Mouse (Mus musculus) mesoderm, embryonic 11.5 days (tissue): ENCODE data around the gene Zfp580.
"Not testable (repeated sequence)": the region's sequence is repeated elsewhere in the genome, so short reads cannot be mapped to it uniquely, and the experiment has no call there.

Experiments used
- DNase-seq: peaks from one replicate; pipeline ENCODE4 v3.0.0-alpha.2; 2012; ENCODE audit warnings: low read depth, low spot score

Zfp580 gene

GRCm38 (mm10) chr7:5064886-5065285 lies 13.5 kb downstream of the Zfp580 start:
- no peak for DNase-seq

- no peak for DNase-seq
Observed at GRCm38 (mm10) chr7:5073586-5073985, 22.2 kb downstream of the Zfp580 start.

- no peak for DNase-seq
Observed at GRCm38 (mm10) chr7:5074984-5075383, 23.6 kb downstream of the Zfp580 start.

GRCm38 (mm10) chr7:5076931-5077330 lies 25.6 kb downstream of the Zfp580 start:
- no peak for DNase-seq

GRCm38 (mm10) chr7:5079365-5080009 lies 28.1 kb downstream of the Zfp580 start:
- DNase-seq = not testable (repeated sequence)

GRCm38 (mm10) chr7:5080010-5080751 lies 28.8 kb downstream of the Zfp580 start, which contains the start of gene Epn1:
Gene Epn1 (plus strand): TSS chr7:5080235.
- peak; percentile 97 for DNase-seq

GRCm38 (mm10) chr7:5080815-5081214 lies 29.5 kb downstream of the Zfp580 start:
- DNase-seq = peak; percentile 42

GRCm38 (mm10) chr7:5081241-5081640 lies 29.9 kb downstream of the Zfp580 start:
- DNase-seq = no peak

GRCm38 (mm10) chr7:5081939-5082338 lies 30.6 kb downstream of the Zfp580 start:
- no peak for DNase-seq

- DNase-seq = no peak
Observed at GRCm38 (mm10) chr7:5083325-5084105, 32.2 kb downstream of the Zfp580 start.

GRCm38 (mm10) chr7:5085512-5085911 lies 34.2 kb downstream of the Zfp580 start:
- DNase-seq = no peak

- DNase-seq = no peak
Observed at GRCm38 (mm10) chr7:5086921-5087440, 35.6 kb downstream of the Zfp580 start.

- DNase-seq = no peak
Observed at GRCm38 (mm10) chr7:5087886-5088285, 36.5 kb downstream of the Zfp580 start.

GRCm38 (mm10) chr7:5089853-5090252 lies 38.5 kb downstream of the Zfp580 start:
- no peak for DNase-seq

- no peak for DNase-seq
Observed at GRCm38 (mm10) chr7:5091008-5091728, 39.8 kb downstream of the Zfp580 start.

GRCm38 (mm10) chr7:5092381-5092780 lies 41.0 kb downstream of the Zfp580 start:
- DNase-seq = no peak

- DNase-seq = no peak
Observed at GRCm38 (mm10) chr7:5092831-5093510, 41.6 kb downstream of the Zfp580 start.

- DNase-seq = no peak
Observed at GRCm38 (mm10) chr7:5098769-5099168, 47.4 kb downstream of the Zfp580 start.

- no peak for DNase-seq
Observed at GRCm38 (mm10) chr7:5099796-5100195, 48.5 kb downstream of the Zfp580 start.

- DNase-seq = no peak
Observed at GRCm38 (mm10) chr7:5101066-5101663, 49.8 kb downstream of the Zfp580 start.
